Mouse (Mus musculus) myocyte (in vitro differentiated cells): Measurements from ENCODE around the gene Gabarap.

Source experiments
- CEBPB ChIP-seq: IDR thresholded peaks from 2 replicates; pipeline ENCODE4 v1.6.1; 2011; ENCODE audit warnings: mild to moderate bottlenecking, moderate library complexity; ENCODE audit not compliant: poor library complexity, insufficient read depth, severe bottlenecking
- E2F4 ChIP-seq: IDR thresholded peaks from one replicate; pipeline ENCODE4 v1.6.1; 2011; ENCODE audit warnings: mild to moderate bottlenecking, control low read depth, moderate library complexity; ENCODE audit not compliant: insufficient read depth
- MAX ChIP-seq: IDR thresholded peaks from one replicate; pipeline ENCODE4 v1.6.1; 2011; ENCODE audit warnings: low read depth, mild to moderate bottlenecking, control low read depth
- MYOD1 ChIP-seq, 3 experiments: IDR thresholded peaks; one replicate each; pipeline ENCODE4 v1.6.1; 2011; ENCODE audit warnings: control low read depth in 2 of 3, low read depth in 2 of 3, mild to moderate bottlenecking in 2 of 3, moderate library complexity in 1 of 3; ENCODE audit not compliant: insufficient read length in 2 of 3, control insufficient read depth in 1 of 3
- MYOG ChIP-seq, 3 experiments: IDR thresholded peaks; one replicate each; pipeline ENCODE4 v1.6.1; 2011; ENCODE audit warnings: control low read depth in 2 of 3, low read depth in 2 of 3, mild to moderate bottlenecking in 2 of 3; ENCODE audit not compliant: insufficient read length in 2 of 3, control insufficient read depth in 1 of 3, insufficient read depth in 1 of 3
- POLR2A ChIP-seq: IDR thresholded peaks from one replicate; pipeline ENCODE4 v1.6.1; 2011; ENCODE audit warnings: low read depth, mild to moderate bottlenecking, control low read depth, moderate library complexity; ENCODE audit not compliant: insufficient read length
- REST ChIP-seq: IDR thresholded peaks from one replicate; pipeline ENCODE4 v1.6.1; 2011; ENCODE audit warnings: mild to moderate bottlenecking, control low read depth, moderate library complexity; ENCODE audit not compliant: insufficient read depth, insufficient read length
- TCF12 ChIP-seq: IDR thresholded peaks from one replicate; pipeline ENCODE4 v1.6.1; 2011; ENCODE audit warnings: mild to moderate bottlenecking, control low read depth; ENCODE audit not compliant: poor library complexity, insufficient read depth, severe bottlenecking
- TCF3 ChIP-seq: IDR thresholded peaks from one replicate; pipeline ENCODE4 v1.6.1; 2011; ENCODE audit warnings: low read depth, control low read depth; ENCODE audit not compliant: insufficient read length
- USF1 ChIP-seq: IDR thresholded peaks from one replicate; pipeline ENCODE4 v1.6.1; 2011; ENCODE audit warnings: low read depth, mild to moderate bottlenecking, control low read depth, moderate library complexity

DNA sequence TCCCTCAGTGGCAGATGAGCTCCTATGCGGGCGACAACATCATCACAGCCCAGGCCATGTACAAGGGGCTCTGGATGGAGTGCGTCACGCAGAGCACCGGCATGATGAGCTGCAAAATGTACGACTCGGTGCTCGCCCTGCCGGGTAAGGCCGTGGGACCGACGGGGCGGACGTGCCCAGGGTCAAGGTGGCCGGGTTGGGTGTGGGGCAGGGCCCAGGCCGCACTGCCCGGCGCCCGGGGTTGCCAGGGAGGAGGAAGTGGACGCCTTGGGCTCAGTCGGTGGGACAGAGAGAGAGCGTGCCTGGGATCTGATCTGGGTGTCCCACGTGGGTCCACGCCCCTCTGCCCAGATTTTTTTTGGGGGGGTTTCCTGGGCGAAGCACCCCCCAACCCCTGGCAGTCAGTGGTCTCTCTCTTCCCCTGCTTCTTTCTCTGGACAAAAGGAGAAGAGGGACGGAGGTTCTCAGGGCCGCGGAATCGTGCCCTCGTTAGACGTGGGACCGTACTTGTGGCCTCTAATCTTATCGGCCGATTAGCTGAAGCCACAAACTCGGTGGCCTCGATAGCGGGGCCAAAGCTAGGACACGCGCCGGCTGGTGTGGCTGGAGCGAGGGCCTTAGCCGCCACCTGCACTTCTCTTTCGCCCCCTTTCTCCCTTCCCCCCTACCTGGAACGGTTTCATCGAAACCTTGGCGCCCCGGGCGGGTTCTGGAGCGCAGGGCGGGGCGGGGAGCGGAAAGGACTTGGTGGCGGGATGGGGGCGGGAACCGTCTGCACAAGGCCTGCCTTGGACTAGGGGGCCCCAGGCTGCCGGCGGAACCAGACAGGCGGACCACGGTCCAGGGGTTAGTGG, 24.7 kb upstream of the Gabarap start:
- TF ChIP-seq POLR2A = no peak
- no peak for TF ChIP-seq E2F4
- TF ChIP-seq MYOG (IDR thresholded peaks at IDR 0.05; ENCODE audit: control insufficient read depth in 1 of 3, insufficient read depth in 1 of 3, insufficient read length in 2 of 3, low read depth in 2 of 3) = no peak
- TF ChIP-seq TCF12 = no peak
- TF ChIP-seq CEBPB = no peak
- TF ChIP-seq TCF3 = no peak
- no peak for TF ChIP-seq MYOD1 (IDR thresholded peaks at IDR 0.05; ENCODE audit: control insufficient read depth in 1 of 3, insufficient read length in 2 of 3, low read depth in 2 of 3)
- no peak for TF ChIP-seq MAX
- TF ChIP-seq USF1 = no peak
- TF ChIP-seq REST = no peak
